Mouse (Mus musculus): ENCODE results near the gene Jag2. TPM values are rescaled to one million over a fixed set of nuclear protein-coding genes. Genes with fewer than 3 reads are reported as not detected.

The Jag2 gene
- polyA plus RNA-seq, 1 experiment from 2014 or later: 4.7 TPM

- Histone ChIP-seq H3K9ac (ENCODE audit: low read length) (peak overlapping the region; percentile 77), H3K27me3 (ENCODE audit: control insufficient read depth, insufficient read depth, low read length) (peaks cover 62% of the 10 kb centered on the region), H3K27ac (replicated peaks in 1 of 2; ENCODE audit: control insufficient read depth in 1 of 2, insufficient read depth in 1 of 2, low read depth in 2 of 2, low read length in 2 of 2) (peak overlapping the region in 1 of 2 experiments; percentile 21; a peak in 1 of 4 replicates), H3K4me3 (ENCODE audit: control insufficient read depth in 1 of 2, insufficient read depth in 1 of 2, low read depth in 1 of 2, low read length in 2 of 2) (peak overlapping the region; percentile 59 to 63), H3K36me3 (ENCODE audit: control insufficient read depth, insufficient read depth, low read length) (no peaks in the 10 kb centered on the region), H3K4me2 (ENCODE audit: low read length) (peak overlapping the region; percentile 97), H3K4me1 (ENCODE audit: control insufficient read depth in 2 of 2, insufficient read depth in 2 of 2, low read length in 2 of 2) (peaks cover 15 to 33% of the 10 kb centered on the region in 2 experiments), H3K9me3 (ENCODE audit: control insufficient read depth, low read length) (no peaks in the 10 kb centered on the region)
- 0 out of 2 replicates have a peak, but pooled peaks have one; percentile 16 for ATAC-seq (ENCODE audit: insufficient number of reproducible peaks, insufficient read depth, low FRiP score, low read depth)
- WGBS: 1% methylated on average over 104 of the region's 124 CpGs
These were observed 955 bp downstream of the Jag2 start for GRCm38 (mm10) chr12:112928401-112929241.

- WGBS: 68% methylated on average over 14 of the region's 14 CpGs
- H3K9me3 ChIP-seq (ENCODE audit: control insufficient read depth, low read length): no peaks in the 10 kb centered on the region
- H3K4me1 ChIP-seq (ENCODE audit: control insufficient read depth in 2 of 2, insufficient read depth in 2 of 2, low read length in 2 of 2): peaks cover 12 to 32% of the 10 kb centered on the region in 2 experiments
- H3K27me3 ChIP-seq (ENCODE audit: control insufficient read depth, insufficient read depth, low read length): peaks cover 75% of the 10 kb centered on the region
- no peak overlapping the region for H3K4me3 ChIP-seq (ENCODE audit: control insufficient read depth in 1 of 2, insufficient read depth in 1 of 2, low read depth in 1 of 2, low read length in 2 of 2)
- H3K9ac ChIP-seq (ENCODE audit: low read length): no peak overlapping the region
- H3K27ac ChIP-seq (replicated peaks in 1 of 2; ENCODE audit: control insufficient read depth in 1 of 2, insufficient read depth in 1 of 2, low read depth in 2 of 2, low read length in 2 of 2): no peak overlapping the region
- H3K4me2 ChIP-seq (ENCODE audit: low read length): no peak overlapping the region
- no peaks in the 10 kb centered on the region for H3K36me3 ChIP-seq (ENCODE audit: control insufficient read depth, insufficient read depth, low read length)
- no peak for ATAC-seq (ENCODE audit: insufficient number of reproducible peaks, insufficient read depth, low FRiP score, low read depth)
These were observed 2.3 kb downstream of the Jag2 start for GRCm38 (mm10) chr12:112927265-112927664.

GRCm38 (mm10) chr12:112925950-112926349, 3.6 kb downstream of the Jag2 start:
- ATAC-seq (ENCODE audit: insufficient number of reproducible peaks, insufficient read depth, low FRiP score, low read depth): no peak
- peaks cover 22 to 41% of the 10 kb centered on the region in 2 experiments for H3K4me1 ChIP-seq (ENCODE audit: control insufficient read depth in 2 of 2, insufficient read depth in 2 of 2, low read length in 2 of 2)
- no peaks in the 10 kb centered on the region for H3K9me3 ChIP-seq (ENCODE audit: control insufficient read depth, low read length)
- no peak overlapping the region for H3K27ac ChIP-seq (replicated peaks in 1 of 2; ENCODE audit: control insufficient read depth in 1 of 2, insufficient read depth in 1 of 2, low read depth in 2 of 2, low read length in 2 of 2)
- no peaks in the 10 kb centered on the region for H3K36me3 ChIP-seq (ENCODE audit: control insufficient read depth, insufficient read depth, low read length)
- no peak overlapping the region for H3K4me3 ChIP-seq (ENCODE audit: control insufficient read depth in 1 of 2, insufficient read depth in 1 of 2, low read depth in 1 of 2, low read length in 2 of 2)
- H3K27me3 ChIP-seq (ENCODE audit: control insufficient read depth, insufficient read depth, low read length): peaks cover 70% of the 10 kb centered on the region
- 85% methylated on average over 6 of the region's 6 CpGs for WGBS
- H3K4me2 ChIP-seq (ENCODE audit: low read length): no peak overlapping the region
- H3K9ac ChIP-seq (ENCODE audit: low read length): no peak overlapping the region

GRCm38 (mm10) chr12:112922541-112922940, 7.0 kb downstream of the Jag2 start:
- ATAC-seq (ENCODE audit: insufficient number of reproducible peaks, insufficient read depth, low FRiP score, low read depth): no peak
- Histone ChIP-seq H3K4me1 (ENCODE audit: control insufficient read depth in 2 of 2, insufficient read depth in 2 of 2, low read length in 2 of 2) (peaks cover 20 to 27% of the 10 kb centered on the region in 2 experiments), H3K36me3 (ENCODE audit: control insufficient read depth, insufficient read depth, low read length) (no peaks in the 10 kb centered on the region), H3K9me3 (ENCODE audit: control insufficient read depth, low read length) (no peaks in the 10 kb centered on the region), H3K27me3 (ENCODE audit: control insufficient read depth, insufficient read depth, low read length) (peaks cover 74% of the 10 kb centered on the region), H3K27ac (replicated peaks in 1 of 2; ENCODE audit: control insufficient read depth in 1 of 2, insufficient read depth in 1 of 2, low read depth in 2 of 2, low read length in 2 of 2) (no peak overlapping the region), H3K4me2 (ENCODE audit: low read length) (no peak overlapping the region), H3K9ac (ENCODE audit: low read length) (no peak overlapping the region), H3K4me3 (ENCODE audit: control insufficient read depth in 1 of 2, insufficient read depth in 1 of 2, low read depth in 1 of 2, low read length in 2 of 2) (no peak overlapping the region)
- WGBS: 32% methylated on average over 3 of the region's 3 CpGs

- Histone ChIP-seq H3K9ac (ENCODE audit: low read length) (no peak overlapping the region), H3K36me3 (ENCODE audit: control insufficient read depth, insufficient read depth, low read length) (no peaks in the 10 kb centered on the region), H3K27ac (replicated peaks in 1 of 2; ENCODE audit: control insufficient read depth in 1 of 2, insufficient read depth in 1 of 2, low read depth in 2 of 2, low read length in 2 of 2) (no peak overlapping the region), H3K4me3 (ENCODE audit: control insufficient read depth in 1 of 2, insufficient read depth in 1 of 2, low read depth in 1 of 2, low read length in 2 of 2) (no peak overlapping the region), H3K9me3 (ENCODE audit: control insufficient read depth, low read length) (no peaks in the 10 kb centered on the region), H3K4me2 (ENCODE audit: low read length) (no peak overlapping the region), H3K4me1 (ENCODE audit: control insufficient read depth in 2 of 2, insufficient read depth in 2 of 2, low read length in 2 of 2) (peaks cover 28% of the 10 kb centered on the region in 2 experiments), H3K27me3 (ENCODE audit: control insufficient read depth, insufficient read depth, low read length) (peaks cover 64% of the 10 kb centered on the region)
- peak; percentile 24 for ATAC-seq (ENCODE audit: insufficient number of reproducible peaks, insufficient read depth, low FRiP score, low read depth)
- 28% methylated on average over 12 of the region's 12 CpGs for WGBS
These were observed 8.1 kb downstream of the Jag2 start for GRCm38 (mm10) chr12:112921518-112921917.

- Histone ChIP-seq H3K9me3 (ENCODE audit: control insufficient read depth, low read length) (no peaks in the 10 kb centered on the region), H3K27me3 (ENCODE audit: control insufficient read depth, insufficient read depth, low read length) (peaks cover 32% of the 10 kb centered on the region), H3K4me1 (ENCODE audit: control insufficient read depth in 2 of 2, insufficient read depth in 2 of 2, low read length in 2 of 2) (peaks cover 28% of the 10 kb centered on the region in 2 experiments), H3K9ac (ENCODE audit: low read length) (no peak overlapping the region), H3K27ac (replicated peaks in 1 of 2; ENCODE audit: control insufficient read depth in 1 of 2, insufficient read depth in 1 of 2, low read depth in 2 of 2, low read length in 2 of 2) (no peak overlapping the region), H3K4me3 (ENCODE audit: control insufficient read depth in 1 of 2, insufficient read depth in 1 of 2, low read depth in 1 of 2, low read length in 2 of 2) (no peak overlapping the region), H3K36me3 (ENCODE audit: control insufficient read depth, insufficient read depth, low read length) (peaks cover 18% of the 10 kb centered on the region), H3K4me2 (ENCODE audit: low read length) (no peak overlapping the region)
- 62% methylated on average over 8 of the region's 8 CpGs for WGBS
- no peak for ATAC-seq (ENCODE audit: insufficient number of reproducible peaks, insufficient read depth, low FRiP score, low read depth)
These were observed 11.7 kb downstream of the Jag2 start for GRCm38 (mm10) chr12:112917906-112918305.

GRCm38 (mm10) chr12:112917486-112917885, 12.1 kb downstream of the Jag2 start:
- Histone ChIP-seq H3K4me2 (ENCODE audit: low read length) (no peak overlapping the region), H3K4me3 (ENCODE audit: control insufficient read depth in 1 of 2, insufficient read depth in 1 of 2, low read depth in 1 of 2, low read length in 2 of 2) (no peak overlapping the region), H3K36me3 (ENCODE audit: control insufficient read depth, insufficient read depth, low read length) (peaks cover 20% of the 10 kb centered on the region), H3K27ac (replicated peaks in 1 of 2; ENCODE audit: control insufficient read depth in 1 of 2, insufficient read depth in 1 of 2, low read depth in 2 of 2, low read length in 2 of 2) (no peak overlapping the region), H3K4me1 (ENCODE audit: control insufficient read depth in 2 of 2, insufficient read depth in 2 of 2, low read length in 2 of 2) (peaks cover 24 to 25% of the 10 kb centered on the region in 2 experiments), H3K9ac (ENCODE audit: low read length) (no peak overlapping the region), H3K27me3 (ENCODE audit: control insufficient read depth, insufficient read depth, low read length) (peaks cover 28% of the 10 kb centered on the region), H3K9me3 (ENCODE audit: control insufficient read depth, low read length) (no peaks in the 10 kb centered on the region)
- 62% methylated on average over 11 of the region's 11 CpGs for WGBS
- ATAC-seq (ENCODE audit: insufficient number of reproducible peaks, insufficient read depth, low FRiP score, low read depth): no peak

All from heart, embryonic 14.5 days (tissue).